Mouse (Mus musculus) lung, postnatal 36 days (tissue): ENCODE data around the gene Ccr6.

Experiments
- DNase-seq: peaks from one replicate; pipeline ENCODE4 v3.0.0; 2022; ENCODE audit warnings: mixed read lengths

The Ccr6 gene

GRCm38 (mm10) chr17:8285056-8285455 lies 49.2 kb downstream of the Ccr6 start:
- no peak for DNase-seq

GRCm38 (mm10) chr17:8286987-8287386 lies 51.1 kb downstream of the Ccr6 start:
- DNase-seq = no peak

- no peak for DNase-seq
These were observed 54.3 kb downstream of the Ccr6 start for GRCm38 (mm10) chr17:8289993-8290679.

GRCm38 (mm10) chr17:8290736-8291135 lies 54.9 kb downstream of the Ccr6 start:
- peak; percentile 26 for DNase-seq

GRCm38 (mm10) chr17:8295825-8296224 lies 60.0 kb downstream of the Ccr6 start:
- DNase-seq = no peak

- no peak for DNase-seq
These were observed 60.5 kb downstream of the Ccr6 start for GRCm38 (mm10) chr17:8296313-8296844.

- DNase-seq = no peak
These were observed 61.9 kb downstream of the Ccr6 start for GRCm38 (mm10) chr17:8297746-8298145.

- no peak for DNase-seq
These were observed 62.4 kb downstream of the Ccr6 start for GRCm38 (mm10) chr17:8298281-8298680.

- DNase-seq = peak; percentile 58
These were observed 63.7 kb downstream of the Ccr6 start for GRCm38 (mm10) chr17:8299524-8299923.

GRCm38 (mm10) chr17:8301515-8301914 lies 65.7 kb downstream of the Ccr6 start:
- no peak for DNase-seq

GRCm38 (mm10) chr17:8302772-8303438 lies 67.1 kb downstream of the Ccr6 start:
- no peak for DNase-seq

- DNase-seq = no peak
These were observed 67.8 kb downstream of the Ccr6 start for GRCm38 (mm10) chr17:8303671-8304070.

- DNase-seq = no peak
These were observed 70.0 kb downstream of the Ccr6 start for GRCm38 (mm10) chr17:8305801-8306200.
